Mouse (Mus musculus) olfactory bulb, adult 2 months (tissue): ENCODE measurements around the gene 4930412O13Rik. TPM values are rescaled to one million over a fixed set of nuclear protein-coding genes. Genes with fewer than 3 reads are reported as not detected.

ENCODE experiments used
- H3K27ac ChIP-seq: fragments of 200-500 bp; 2 replicates; pipeline ENCODE4 v1.5.1; 2012; ENCODE audit warnings: low read depth, low read length; ENCODE audit not compliant: insufficient read depth
- H3K4me1 ChIP-seq: fragments of 200-500 bp; 2 replicates; pipeline ENCODE4 v1.6.1; 2012; ENCODE audit warnings: low read length; ENCODE audit not compliant: control insufficient read depth, insufficient read depth
- H3K4me3 ChIP-seq: fragments of 200-500 bp; 2 replicates; pipeline ENCODE4 v1.5.1; 2012; ENCODE audit warnings: mild to moderate bottlenecking, low read depth, low read length, moderate library complexity; ENCODE audit not compliant: insufficient read depth
- CTCF ChIP-seq: fragments of 200-500 bp; IDR thresholded peaks from 2 replicates; pipeline ENCODE4 v1.5.1; 2012; ENCODE audit warnings: low read depth, mild to moderate bottlenecking, low read length, moderate library complexity; ENCODE audit not compliant: insufficient read depth
- POLR2A ChIP-seq: fragments of 200-500 bp; IDR thresholded peaks from 2 replicates; pipeline ENCODE4 v1.6.1; 2012; ENCODE audit warnings: mild to moderate bottlenecking, low read depth, low read length, moderate library complexity; ENCODE audit not compliant: insufficient read depth
- WGBS: fragments of 180-500 bp; shearing (Covaris S2); methylation state at CpG from one replicate; pipeline ENCODE4 v1.1.7; 2018; 5-methylcytosine and 5-hydroxymethylcytosine counted together
- polyA plus RNA-seq: library from polyadenylated mRNA; stranded (reverse); fragments of >200 nt; gene quantifications from 2 replicates; pipeline ENCODE4 v1.2.4, GENCODE M21; 2012; ENCODE audit warnings: low replicate concordance; ENCODE audit not compliant: missing spikeins, insufficient read depth, insufficient read length

The 4930412O13Rik gene
- polyA plus RNA-seq, 1 experiment: not detected

DNA sequence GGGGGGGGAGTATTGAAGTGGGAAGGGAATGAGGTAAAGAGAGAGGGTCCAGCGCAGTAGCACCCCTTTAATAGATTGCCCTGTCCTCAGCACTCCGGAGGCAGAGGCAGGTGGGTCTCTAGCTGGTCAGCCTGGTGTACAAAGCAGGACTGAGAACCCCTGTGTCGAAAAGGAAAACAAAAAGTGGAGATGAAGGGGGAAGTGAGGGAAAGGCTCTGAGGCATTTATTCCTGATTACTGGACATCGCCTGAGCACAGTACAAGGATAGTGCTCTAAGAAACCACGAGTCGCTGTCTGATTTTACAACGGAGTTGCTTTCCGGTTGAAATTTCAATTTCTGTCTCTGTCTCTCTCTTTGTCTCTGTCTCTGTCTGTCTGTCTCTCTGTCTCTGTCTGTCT, 9.2 kb downstream of the 4930412O13Rik start:
- Histone ChIP-seq H3K4me1 (peaks cover 4% of the 10 kb centered on the region; the same call in 1 of the 2 replicates), H3K4me3 (no peak overlapping the region), H3K27ac (no peak overlapping the region)
- TF ChIP-seq CTCF: no peak
- no peak for TF ChIP-seq POLR2A
- 7% methylated on average over 8 of the region's 8 CpGs for WGBS

DNA sequence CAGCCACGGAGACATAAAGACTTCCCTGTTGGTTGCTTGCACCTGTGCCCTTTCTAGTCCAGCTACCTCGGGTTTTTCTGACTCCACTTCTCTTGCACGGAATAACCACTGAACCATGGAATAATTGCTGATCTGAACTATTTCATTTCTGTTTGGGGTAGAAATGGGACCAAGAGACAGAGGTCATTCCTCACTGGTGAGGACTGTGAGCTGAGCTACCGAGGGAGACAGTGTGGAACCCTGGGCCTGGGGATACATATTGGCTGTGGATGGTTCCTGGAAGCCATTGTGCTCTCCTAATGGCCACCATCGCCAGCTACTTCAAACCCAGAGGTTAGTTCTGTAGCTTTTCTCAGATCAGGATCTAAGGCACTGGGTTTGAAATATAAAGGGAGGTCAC, 9.9 kb downstream of the 4930412O13Rik start:
- H3K4me1 ChIP-seq: peaks cover 4% of the 10 kb centered on the region; the same call in 1 of the 2 replicates
- no peak overlapping the region for H3K27ac ChIP-seq
- WGBS: 6% methylated on average over 5 of the region's 5 CpGs

DNA sequence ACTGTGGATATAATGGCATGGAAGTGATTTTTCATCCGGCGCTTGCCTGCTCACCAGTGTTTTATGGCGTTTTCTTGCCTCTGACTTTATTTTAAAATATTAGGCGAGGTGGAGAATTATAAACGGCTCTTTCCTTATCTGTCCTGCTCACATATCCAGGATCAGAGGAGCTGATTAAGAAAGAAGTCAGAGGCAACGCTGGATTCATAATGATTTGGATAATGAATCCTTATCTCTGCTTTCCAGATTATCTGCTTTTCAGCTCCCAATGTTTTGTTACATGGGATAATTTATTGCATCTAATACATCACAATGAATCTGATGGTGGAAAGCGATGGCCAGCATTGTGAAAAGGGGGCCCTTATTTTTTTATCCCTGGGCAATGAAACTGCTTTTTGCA, 11.5 kb downstream of the 4930412O13Rik start:
- 10% methylated on average over 7 of the region's 7 CpGs for WGBS
- no peak for TF ChIP-seq CTCF
- no peak for TF ChIP-seq POLR2A
- Histone ChIP-seq H3K4me3 (no peak overlapping the region), H3K4me1 (peaks cover 4% of the 10 kb centered on the region; the same call in 1 of the 2 replicates), H3K27ac (no peak overlapping the region)

More for the DNA sequence above, 9.9 kb downstream of the 4930412O13Rik start:
- TF ChIP-seq POLR2A (no peak), CTCF (no peak)
- H3K4me3 ChIP-seq: no peak overlapping the region

DNA sequence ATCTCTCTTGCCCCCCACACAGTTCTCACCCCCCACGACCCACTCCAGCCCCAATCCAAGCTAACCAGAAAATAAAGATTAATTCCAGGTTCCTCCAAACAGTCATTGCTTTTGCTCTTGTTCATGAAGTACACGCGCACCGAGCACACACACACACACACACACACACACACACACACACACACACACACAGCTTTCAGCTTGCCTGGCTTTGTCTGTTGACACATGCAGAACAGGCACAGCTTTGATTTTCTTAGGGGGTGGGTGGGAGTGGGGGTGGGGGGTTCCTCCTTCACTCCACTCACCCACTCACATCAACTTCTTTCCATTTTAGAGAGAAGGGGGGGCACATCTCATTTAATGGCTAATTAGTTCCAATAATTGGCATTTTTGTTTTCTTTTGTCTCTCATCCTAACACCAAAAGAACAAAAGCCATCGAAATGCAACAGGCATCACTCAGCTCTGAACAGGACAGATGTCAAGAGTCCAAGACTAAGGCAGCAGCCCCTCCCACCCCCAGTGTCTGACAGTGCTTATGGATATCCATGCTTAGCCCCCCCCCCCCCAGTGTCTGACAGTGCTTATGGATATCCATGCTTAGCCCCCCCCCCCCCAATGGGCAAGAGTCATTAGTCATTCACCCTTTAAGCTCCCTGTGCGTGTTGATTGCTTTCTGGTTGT, 12.4 kb downstream of the 4930412O13Rik start:
- TF ChIP-seq POLR2A (no peak), CTCF (no peak)
- Histone ChIP-seq H3K4me1 (peaks cover 4% of the 10 kb centered on the region; the same call in 1 of the 2 replicates), H3K27ac (no peak overlapping the region), H3K4me3 (no peak overlapping the region)
- 0% methylated on average over 6 of the region's 6 CpGs for WGBS

DNA sequence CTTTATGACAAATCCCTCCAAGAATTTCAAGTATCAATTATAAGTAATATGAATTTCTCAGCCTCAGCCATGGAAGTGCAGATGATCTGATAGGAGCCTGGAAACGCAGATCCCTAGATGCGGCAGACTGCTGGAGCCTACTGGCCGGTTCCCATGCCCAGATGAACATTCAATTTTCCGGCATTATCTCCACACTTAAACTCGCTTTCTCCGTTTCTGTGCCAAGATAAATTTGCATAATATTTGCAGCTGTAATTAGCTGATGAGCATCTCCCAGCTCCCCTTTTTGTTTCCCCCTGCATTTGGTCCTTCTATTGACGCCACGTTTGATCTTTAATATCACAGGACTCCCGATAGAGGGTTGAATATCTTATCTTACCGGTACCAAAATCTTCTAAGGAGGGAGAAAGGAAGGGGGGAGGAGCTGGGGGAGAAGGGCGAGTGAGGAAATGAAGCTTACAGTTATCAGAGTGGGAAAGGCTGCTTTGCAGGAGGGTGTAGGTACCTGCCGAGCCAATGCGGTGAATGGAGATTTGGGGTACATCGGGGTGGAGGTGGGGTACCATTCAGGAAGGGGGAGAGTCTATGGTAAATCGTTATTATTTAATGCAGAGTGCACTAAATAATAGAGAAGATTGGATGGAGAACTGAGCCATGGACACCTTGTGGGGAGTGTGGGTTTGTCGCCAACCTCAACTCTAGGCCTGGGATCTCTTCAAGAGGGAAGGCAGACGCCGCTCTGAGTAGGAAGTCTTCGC, 14.0 kb downstream of the 4930412O13Rik start:
- no peak overlapping the region for H3K27ac ChIP-seq
- TF ChIP-seq POLR2A (no peak), CTCF (no peak)
- no peak overlapping the region for H3K4me3 ChIP-seq
- 4% methylated on average over 19 of the region's 19 CpGs for WGBS
- no peaks in the 10 kb centered on the region for H3K4me1 ChIP-seq

DNA sequence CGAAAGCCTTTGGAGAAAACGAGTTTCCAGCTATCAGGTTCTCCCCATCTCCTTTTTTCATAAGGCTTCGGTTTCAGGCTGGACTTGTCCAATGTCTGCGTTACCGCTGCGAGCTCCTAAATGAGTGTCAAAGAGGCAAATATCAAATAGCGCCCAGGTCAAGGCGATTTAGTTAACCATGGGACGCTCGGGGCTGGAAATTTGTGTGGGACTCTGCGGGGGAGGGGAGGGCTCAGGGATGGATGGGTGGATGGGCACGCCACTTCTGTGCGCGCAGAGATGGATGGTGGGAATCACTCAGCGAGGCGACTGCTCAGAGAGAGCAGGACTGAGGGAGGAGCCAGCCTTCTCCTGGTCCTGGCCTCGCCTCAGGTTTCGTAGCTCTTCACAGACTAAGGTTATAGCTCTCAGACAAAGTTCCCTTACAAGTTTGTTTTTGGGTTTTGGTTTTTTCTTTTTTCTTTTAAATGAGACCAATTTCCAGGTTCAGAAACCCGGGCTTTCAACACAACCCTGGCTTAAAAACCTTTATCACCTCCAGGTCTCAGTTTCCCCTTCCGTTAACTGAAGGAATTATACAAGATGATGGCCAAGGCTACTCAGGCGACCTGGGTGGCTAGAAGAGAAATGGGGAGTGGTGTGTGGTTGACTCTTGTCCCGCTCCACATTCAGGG, 15.2 kb downstream of the 4930412O13Rik start:
- Histone ChIP-seq H3K4me3 (no peak overlapping the region), H3K4me1 (no peaks in the 10 kb centered on the region), H3K27ac (no peak overlapping the region)
- WGBS: 4% methylated on average over 22 of the region's 22 CpGs
- no peak for TF ChIP-seq POLR2A
- no peak for TF ChIP-seq CTCF

DNA sequence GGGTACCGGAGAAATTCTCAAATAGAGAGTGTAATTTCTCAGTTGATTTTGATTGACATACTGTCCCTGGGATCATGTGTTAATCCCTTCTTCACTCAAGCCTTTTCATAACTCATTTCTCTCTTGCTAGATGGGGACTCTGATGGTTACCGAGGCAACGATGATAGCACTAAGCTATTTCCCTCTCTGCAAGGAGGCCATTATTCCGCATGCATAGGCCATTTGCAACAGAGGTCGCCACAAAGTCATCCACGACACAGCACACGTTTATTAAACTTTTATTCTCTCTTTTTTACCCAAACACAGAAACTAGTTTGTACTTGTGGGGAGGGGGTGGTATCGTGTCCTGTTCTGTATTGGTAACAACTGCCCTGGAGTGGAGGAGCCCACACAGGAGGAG, 16.8 kb downstream of the 4930412O13Rik start:
- 23% methylated on average over 8 of the region's 8 CpGs for WGBS
- no peak overlapping the region for H3K4me3 ChIP-seq
- no peaks in the 10 kb centered on the region for H3K4me1 ChIP-seq
- H3K27ac ChIP-seq: no peak overlapping the region
- TF ChIP-seq POLR2A: no peak
- no peak for TF ChIP-seq CTCF

DNA sequence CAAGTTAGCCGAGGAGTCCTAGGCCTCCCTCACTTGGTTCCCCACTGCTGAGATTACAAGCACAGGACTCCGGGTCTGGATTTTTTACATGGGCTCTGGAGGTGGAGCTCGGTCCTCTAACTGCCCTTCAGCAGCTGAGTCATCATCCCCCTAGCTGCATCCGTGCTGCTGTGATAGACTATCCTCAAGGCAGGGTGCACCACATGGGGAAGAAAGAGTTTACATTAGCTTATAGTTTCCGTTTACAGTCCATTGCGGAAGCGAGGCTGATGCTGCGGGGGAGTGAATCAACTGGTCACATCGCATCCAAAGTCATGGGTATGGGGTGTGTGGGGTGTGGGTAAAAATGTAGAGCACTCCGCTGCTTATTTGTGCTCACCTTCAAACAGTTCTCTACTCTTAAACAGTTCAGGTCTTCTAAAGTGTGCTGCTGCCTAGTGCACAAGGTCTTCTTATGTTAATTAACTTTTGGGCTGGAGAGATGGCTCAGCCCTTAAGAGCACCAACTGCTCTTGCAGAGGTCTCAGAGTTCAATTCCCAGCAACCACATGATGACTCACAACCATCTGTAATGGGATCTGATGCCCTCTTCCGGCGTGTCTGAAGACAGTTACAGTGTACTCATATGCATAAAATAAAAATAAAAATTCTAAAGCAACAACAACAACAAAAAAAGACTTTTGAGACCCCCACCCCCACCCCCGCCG, 23.0 kb downstream of the 4930412O13Rik start:
- TF ChIP-seq POLR2A (no peak), CTCF (no peak)
- no peak overlapping the region for H3K4me3 ChIP-seq
- no peaks in the 10 kb centered on the region for H3K4me1 ChIP-seq
- WGBS: 73% methylated on average over 14 of the region's 14 CpGs
- H3K27ac ChIP-seq: no peak overlapping the region

DNA sequence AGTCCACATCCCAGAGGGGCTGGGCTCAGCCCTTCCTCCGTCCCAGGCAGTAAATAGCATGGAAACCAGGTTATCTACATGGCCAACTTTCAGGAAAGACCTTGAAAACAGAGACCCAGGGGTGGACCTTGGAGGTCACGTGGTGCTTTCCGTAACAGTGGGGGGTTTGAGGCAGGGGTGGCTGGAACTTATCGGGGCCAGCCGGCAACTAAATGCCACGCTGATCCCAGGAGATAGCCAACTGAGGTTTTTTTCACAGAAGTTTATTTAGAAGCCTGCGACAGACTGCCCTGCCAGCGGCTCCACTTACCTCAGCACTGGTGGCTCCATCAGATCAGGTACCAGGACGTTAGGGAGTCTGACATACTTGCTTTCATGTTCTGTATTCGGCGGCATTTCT, 24.9 kb downstream of the 4930412O13Rik start:
- 10% methylated on average over 11 of the region's 11 CpGs for WGBS
- H3K4me3 ChIP-seq: no peak overlapping the region
- no peak for TF ChIP-seq POLR2A
- no peak for TF ChIP-seq CTCF
- no peaks in the 10 kb centered on the region for H3K4me1 ChIP-seq
- no peak overlapping the region for H3K27ac ChIP-seq
